Mouse (Mus musculus): ENCODE results near the gene Gm13279.

GRCm38 (mm10) chr4:88757628-88758031 is 39.6 kb upstream of the Gm13279 start:
- TF ChIP-seq CTCF (IDR thresholded peaks at IDR 0.05; ENCODE audit: borderline replicate concordance, insufficient read depth, low read depth, low read length) (peak; percentile 70), POLR2A (IDR thresholded peaks at IDR 0.05; ENCODE audit: borderline replicate concordance, insufficient read depth, low read length) (peak; percentile 20; the same call in 1 of the 2 replicates)

Measured in cerebellum, adult 2 months (tissue).